Mouse (Mus musculus): Measurements from ENCODE around the gene Rara.

- no peak for TF ChIP-seq MAX (IDR thresholded peaks at IDR 0.05; ENCODE audit: low read length)
- TF ChIP-seq CTCF (IDR thresholded peaks at IDR 0.05 in 2 of 3, conservative IDR thresholded peaks at IDR 0.05 in 1 of 3; ENCODE audit: control insufficient read depth in 1 of 3, insufficient read depth in 1 of 3, low read depth in 2 of 3, low read length in 3 of 3, poor library complexity in 1 of 3, severe bottlenecking in 1 of 3): no peak
- TF ChIP-seq POLR2AphosphoS5 (IDR thresholded peaks at IDR 0.05; ENCODE audit: borderline replicate concordance, low read depth, low read length): no peak; the same call in 1 of the 2 replicates
- no peak for TF ChIP-seq UBTF (IDR thresholded peaks at IDR 0.05; ENCODE audit: borderline replicate concordance, insufficient read depth, low read depth, low read length)
- no peak for TF ChIP-seq MXI1 (IDR thresholded peaks at IDR 0.05; ENCODE audit: low read depth, low read length)
- no peak; a peak in 1 of 4 replicates for TF ChIP-seq POLR2A (IDR thresholded peaks at IDR 0.05; ENCODE audit: control insufficient read depth in 1 of 2, insufficient read depth in 1 of 2, low read depth in 1 of 2, low read length in 2 of 2, poor library complexity in 1 of 2)
- TF ChIP-seq EP300 (IDR thresholded peaks at IDR 0.05; ENCODE audit: low read depth in 1 of 2, low read length in 2 of 2): peak; percentile 61 to 64
- TF ChIP-seq NELFE (IDR thresholded peaks at IDR 0.05; ENCODE audit: low read depth, low read length): no peak
- TF ChIP-seq JUND (IDR thresholded peaks at IDR 0.05; ENCODE audit: low read depth, low read length): peak; percentile 57; the same call in 1 of the 2 replicates
- no peak for TF ChIP-seq ZNF384 (IDR thresholded peaks at IDR 0.05; ENCODE audit: low read depth, low read length)
- TF ChIP-seq E2F4 (IDR thresholded peaks at IDR 0.05; ENCODE audit: borderline replicate concordance, low read depth, low read length): no peak
- 0 out of 2 replicates have a peak, but pooled peaks have one; percentile 7 for TF ChIP-seq POLR2AphosphoS2 (IDR thresholded peaks at IDR 0.05; ENCODE audit: low read length)
- TF ChIP-seq MAFK (IDR thresholded peaks at IDR 0.05; ENCODE audit: borderline replicate concordance, low read depth, low read length): no peak
- no peak for TF ChIP-seq RAD21 (IDR thresholded peaks at IDR 0.05; ENCODE audit: low read depth, low read length)
Measured at GRCm38 (mm10) chr11:99010124-99010523, 82.5 kb downstream of the Rara start.
